Mouse (Mus musculus) neural tube, embryonic 14.5 days (tissue): ENCODE results near the gene 3110082I17Rik. TPM values are rescaled to one million over a fixed set of nuclear protein-coding genes. Genes with fewer than 3 reads are reported as not detected.
A peak's percentile ranks its signal among the peaks of the same experiment; 100 is the strongest.

Experiments used
- microRNA counts: library from miRNA; unstranded; fragments of <30 nt; microRNA quantifications from one replicate; lab custom pipeline; 2016
- microRNA-seq: library from miRNA; unstranded; fragments of <30 nt; microRNA quantifications from one replicate; pipeline ENCODE4, GENCODE M21; 2016
- polyA plus RNA-seq: library from polyadenylated mRNA; unstranded; fragments of >200 nt; fragmentation: Nextera tagmentation; extraction: Ambion mirVana; gene quantifications from 2 replicates; pipeline ENCODE4 v1.2.1, GENCODE M21; 2014

The 3110082I17Rik gene
- polyA plus RNA-seq, 1 experiment from 2014 or later: 11.7 TPM

MicroRNAs encoded within 50 kb of the gene (microRNA counts, 519-probe panel; counts per million panel counts)
- microRNA mmu-miR-339-3p (lab: Ali Mortazavi, UCI) (not detected), microRNA mmu-miR-339-5p (lab: Ali Mortazavi, UCI) (not detected)

Small RNA genes lying within 50 kb of the gene (microRNA-seq; reads per million reads assigned to microRNA genes)
- gene Mir339: 263 reads per million, percentile 59 among the genes with 10 or more reads in this experiment

Other genes with a start within 250 kb of the 3110082I17Rik start
- gene Get4, start 208.2 kb downstream of the 3110082I17Rik start, polyA plus RNA-seq: 109 and 112 TPM in 2 replicates
- gene Adap1, start 134.9 kb downstream of the 3110082I17Rik start, polyA plus RNA-seq: 59.9 and 64.6 TPM in 2 replicates
- 108 and 113 TPM in 2 replicates for gene Cox19, start 109.1 kb downstream of the 3110082I17Rik start, polyA plus RNA-seq
- gene Cyp2w1, start 107.9 kb downstream of the 3110082I17Rik start, polyA plus RNA-seq: not detected in 2 replicates
- 1.8 and 2.2 TPM in 2 replicates for gene Gpr146, start 82.8 kb downstream of the 3110082I17Rik start, polyA plus RNA-seq
- gene C130050O18Rik, start 55.2 kb downstream of the 3110082I17Rik start, polyA plus RNA-seq: 0.17 and 0.23 TPM in 2 replicates
- gene Gper1, start 37.4 kb downstream of the 3110082I17Rik start, polyA plus RNA-seq: 6.2 and 9.5 TPM in 2 replicates
- 13.3 and 15.2 TPM in 2 replicates for gene Zfand2a, start 24.0 kb upstream of the 3110082I17Rik start, polyA plus RNA-seq
- gene Uncx, start 83.0 kb upstream of the 3110082I17Rik start, polyA plus RNA-seq: 33.4 and 39.8 TPM in 2 replicates